Mouse (Mus musculus) thymus, postnatal 0 days (tissue): ENCODE measurements around the gene Dad1. TPM values are rescaled to one million over a fixed set of nuclear protein-coding genes. Genes with fewer than 3 reads are reported as not detected.

ENCODE experiments used
- DNase-seq: peaks from one replicate; pipeline ENCODE4 v3.0.0-alpha.2; 2015; ENCODE audit warnings: low spot score
- polyA plus RNA-seq: library from polyadenylated mRNA; unstranded; fragments of >200 nt; fragmentation: Nextera tagmentation; extraction: Ambion mirVana; gene quantifications from 2 replicates; pipeline ENCODE4 v1.2.1, GENCODE M21; 2015

Gene Dad1
- polyA plus RNA-seq, 1 experiment from 2014 or later: 400 TPM

GRCm38 (mm10) chr14:54225725-54226124 lies 28.2 kb downstream of the Dad1 start:
- peak; percentile 42 for DNase-seq

GRCm38 (mm10) chr14:54224484-54225467 lies 29.1 kb downstream of the Dad1 start:
- peak; percentile 52 for DNase-seq

- no peak for DNase-seq
These were observed 29.9 kb downstream of the Dad1 start for GRCm38 (mm10) chr14:54224064-54224417.

GRCm38 (mm10) chr14:54223315-54224063 lies 30.4 kb downstream of the Dad1 start:
- DNase-seq: no peak

- DNase-seq: peak; percentile 61
These were observed 31.6 kb downstream of the Dad1 start for GRCm38 (mm10) chr14:54222289-54222727.

- no peak for DNase-seq
These were observed 32.3 kb downstream of the Dad1 start for GRCm38 (mm10) chr14:54221641-54222040.

- DNase-seq: no peak
These were observed 33.0 kb downstream of the Dad1 start for GRCm38 (mm10) chr14:54220726-54221494.

- DNase-seq: no peak
These were observed 34.1 kb downstream of the Dad1 start for GRCm38 (mm10) chr14:54219849-54220248.

GRCm38 (mm10) chr14:54219256-54219655 lies 34.6 kb downstream of the Dad1 start:
- DNase-seq: no peak

GRCm38 (mm10) chr14:54218721-54219120 lies 35.2 kb downstream of the Dad1 start:
- no peak for DNase-seq

- DNase-seq: no peak
These were observed 35.7 kb downstream of the Dad1 start for GRCm38 (mm10) chr14:54218233-54218632.

GRCm38 (mm10) chr14:54216126-54216525 lies 37.8 kb downstream of the Dad1 start:
- DNase-seq: no peak

- no peak for DNase-seq
These were observed 39.0 kb downstream of the Dad1 start for GRCm38 (mm10) chr14:54214901-54215300.

GRCm38 (mm10) chr14:54214477-54214876 lies 39.4 kb downstream of the Dad1 start:
- no peak for DNase-seq

- no peak for DNase-seq
These were observed 40.2 kb downstream of the Dad1 start for GRCm38 (mm10) chr14:54213734-54214133.

- no peak for DNase-seq
These were observed 42.1 kb downstream of the Dad1 start for GRCm38 (mm10) chr14:54211755-54212154.

- no peak for DNase-seq
These were observed 42.7 kb downstream of the Dad1 start for GRCm38 (mm10) chr14:54211199-54211598.

- DNase-seq: no peak
These were observed 43.5 kb downstream of the Dad1 start for GRCm38 (mm10) chr14:54210401-54210800.

GRCm38 (mm10) chr14:54209932-54210331 lies 44.0 kb downstream of the Dad1 start:
- DNase-seq: no peak

- DNase-seq: no peak
These were observed 45.2 kb downstream of the Dad1 start for GRCm38 (mm10) chr14:54208741-54209140.

- DNase-seq: no peak
These were observed 46.0 kb downstream of the Dad1 start for GRCm38 (mm10) chr14:54207924-54208323.
